Comparison of ENCODE assay signal across 18 mouse cellular contexts in the genomic region with DNA sequence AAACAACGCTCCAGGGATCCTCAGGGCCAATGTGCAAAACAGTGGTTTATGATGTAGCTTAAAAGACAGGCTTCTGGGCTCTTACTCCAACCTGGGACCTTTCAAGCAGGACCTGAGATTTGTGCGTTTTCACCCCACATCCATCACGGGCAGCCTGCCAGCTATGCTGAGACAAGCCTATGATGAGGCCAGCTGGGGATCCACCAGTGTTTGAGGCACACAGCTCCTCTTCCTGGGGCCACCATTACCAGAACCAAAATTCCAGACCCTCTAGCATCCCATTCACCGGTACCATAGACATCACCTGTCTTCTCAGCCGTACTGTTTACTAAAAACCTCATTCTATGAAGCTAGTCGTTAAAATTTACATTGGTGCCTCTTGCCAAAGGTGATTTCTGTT.
A peak's percentile ranks its signal among the peaks of the same experiment; 100 is the strongest.
DNase-seq lines count a peak whose midpoint lies in the region; ATAC-seq and TF ChIP-seq lines count a peak whose summit lies in the region.
"Had no signal": no experiment of that assay in that cellular context is flagged by ENCODE, and none has a peak within 500 bp of the region (broad histone marks: within the 10 kb centered on the region; RNA-seq: fewer than 3 reads in every experiment).

No protein-coding gene starts in this region.

- no peak for TF ChIP-seq CTCF in midbrain, postnatal 0 days (IDR thresholded peaks at IDR 0.05)

- H3K9me3 ChIP-seq in midbrain, postnatal 0 days (ENCODE audit: low read length), result no peaks in the 10 kb centered on the region
- no peaks in the 10 kb centered on the region for H3K9me3 ChIP-seq in midbrain, embryonic 15.5 days
- no peaks in the 10 kb centered on the region for H3K9me3 ChIP-seq in limb, embryonic 13.5 days
- H3K9me3 ChIP-seq: embryonic facial prominence, embryonic 13.5 days; forebrain, embryonic 12.5 days; heart, embryonic 12.5 days; hindbrain, embryonic 10.5 days; hindbrain, embryonic 15.5 days had no signal

- peak; percentile 7 to 22 for DNase-seq in cerebellum, postnatal 25 days
- no peak for DNase-seq in cerebellum, adult 18-20 months
- DNase-seq in kidney, postnatal 10 days, result peak; percentile 10
- DNase-seq in kidney, adult 9 months, result no peak
- DNase-seq in midbrain, postnatal 0 days (ENCODE audit: low spot score), result peak; percentile 14
- DNase-seq: adrenal gland, postnatal 10 days; cerebellum, adult 11 months; cerebellum, adult 9-11 months; embryo, embryonic 11 days; gastrocnemius, postnatal 25 days had no signal

- no peak overlapping the region for H3K27ac ChIP-seq in midbrain, postnatal 0 days (ENCODE audit: low read depth, low read length)
- H3K27ac ChIP-seq in midbrain, embryonic 15.5 days, result no peak overlapping the region
- H3K27ac ChIP-seq in limb, embryonic 13.5 days, result no peak overlapping the region
- H3K27ac ChIP-seq: embryonic facial prominence, embryonic 13.5 days; forebrain, embryonic 12.5 days; hindbrain, embryonic 10.5 days; hindbrain, embryonic 15.5 days had no signal

- H3K27me3 ChIP-seq in midbrain, postnatal 0 days (ENCODE audit: insufficient read depth, low read length), result no peaks in the 10 kb centered on the region
- no peaks in the 10 kb centered on the region for H3K27me3 ChIP-seq in midbrain, embryonic 15.5 days (replicated peaks)
- 0 out of 2 replicates have a peak, but pooled peaks cover 3% of the 10 kb centered on the region for H3K27me3 ChIP-seq in limb, embryonic 13.5 days
- H3K27me3 ChIP-seq: embryonic facial prominence, embryonic 13.5 days; forebrain, embryonic 12.5 days; hindbrain, embryonic 15.5 days had no signal

- H3K4me2 ChIP-seq in midbrain, postnatal 0 days (ENCODE audit: low read depth, low read length, poor library complexity, severe bottlenecking), result no peak overlapping the region
- H3K4me2 ChIP-seq in midbrain, embryonic 15.5 days, result no peak overlapping the region
- no peak overlapping the region for H3K4me2 ChIP-seq in limb, embryonic 13.5 days (replicated peaks)
- H3K4me2 ChIP-seq: embryonic facial prominence, embryonic 13.5 days; forebrain, embryonic 12.5 days; heart, embryonic 12.5 days; hindbrain, embryonic 15.5 days had no signal

- 78% methylated on average over 6 of the region's 6 CpGs for WGBS in midbrain, postnatal 0 days
- WGBS in midbrain, embryonic 15.5 days, result 82% methylated on average over 6 of the region's 6 CpGs
- 39% methylated on average over 6 of the region's 6 CpGs for WGBS in limb, embryonic 13.5 days

- H3K36me3 ChIP-seq in midbrain, postnatal 0 days (ENCODE audit: insufficient read depth, low read length), result no peaks in the 10 kb centered on the region
- H3K36me3 ChIP-seq in midbrain, embryonic 15.5 days (replicated peaks), result no peaks in the 10 kb centered on the region
- H3K36me3 ChIP-seq in limb, embryonic 13.5 days, result no peaks in the 10 kb centered on the region
- H3K36me3 ChIP-seq: embryonic facial prominence, embryonic 13.5 days; forebrain, embryonic 12.5 days; heart, embryonic 12.5 days; hindbrain, embryonic 10.5 days; hindbrain, embryonic 15.5 days had no signal

- no peak overlapping the region for H3K4me3 ChIP-seq in midbrain, postnatal 0 days (ENCODE audit: low read depth, low read length)
- H3K4me3 ChIP-seq in midbrain, embryonic 15.5 days, result no peak overlapping the region
- H3K4me3 ChIP-seq in limb, embryonic 13.5 days, result no peak overlapping the region
- H3K4me3 ChIP-seq: embryonic facial prominence, embryonic 13.5 days; forebrain, embryonic 12.5 days; heart, embryonic 12.5 days; hindbrain, embryonic 10.5 days; hindbrain, embryonic 15.5 days had no signal

- peaks cover 3% of the 10 kb centered on the region; the same call in 1 of the 2 replicates for H3K4me1 ChIP-seq in midbrain, postnatal 0 days (ENCODE audit: insufficient read depth, low read length)
- H3K4me1 ChIP-seq in midbrain, embryonic 15.5 days, result no peaks in the 10 kb centered on the region
- peaks cover 16% of the 10 kb centered on the region for H3K4me1 ChIP-seq in limb, embryonic 13.5 days
- H3K4me1 ChIP-seq: forebrain, embryonic 12.5 days; heart, embryonic 12.5 days; hindbrain, embryonic 15.5 days had no signal

- H3K9ac ChIP-seq in midbrain, postnatal 0 days (replicated peaks; ENCODE audit: low read length, poor library complexity, severe bottlenecking), result no peak overlapping the region
- H3K9ac ChIP-seq in midbrain, embryonic 15.5 days, result no peak overlapping the region
- H3K9ac ChIP-seq in limb, embryonic 13.5 days, result no peak overlapping the region
- H3K9ac ChIP-seq: embryonic facial prominence, embryonic 13.5 days; forebrain, embryonic 12.5 days; heart, embryonic 12.5 days; hindbrain, embryonic 15.5 days had no signal

- ATAC-seq in midbrain, postnatal 0 days (ENCODE audit: low FRiP score), result no peak
- no peak for ATAC-seq in midbrain, embryonic 15.5 days (replicated peaks)
- ATAC-seq in limb, embryonic 13.5 days (ENCODE audit: low FRiP score, low read depth), result peak; percentile 52; the same call in 1 of the 2 replicates
- ATAC-seq: forebrain, embryonic 16.5 days had no signal

Comparison
In these comparisons a context has a peak if more than half of its experiments do, and no peak if none do; other contexts are left out.
1. DNase-seq: peak in cerebellum, postnatal 25 days (2 of 2), kidney, postnatal 10 days (single experiment) and midbrain, postnatal 0 days (single experiment); none in cerebellum, adult 18-20 months (0 of 2) and kidney, adult 9 months (single experiment).